Mouse (Mus musculus): Measurements from ENCODE around the gene Tmem198. TPM values are rescaled to one million over a fixed set of nuclear protein-coding genes. Genes with fewer than 3 reads are reported as not detected.

The Tmem198 gene
- polyA plus RNA-seq, 1 experiment from 2014 or later: not detected

DNA sequence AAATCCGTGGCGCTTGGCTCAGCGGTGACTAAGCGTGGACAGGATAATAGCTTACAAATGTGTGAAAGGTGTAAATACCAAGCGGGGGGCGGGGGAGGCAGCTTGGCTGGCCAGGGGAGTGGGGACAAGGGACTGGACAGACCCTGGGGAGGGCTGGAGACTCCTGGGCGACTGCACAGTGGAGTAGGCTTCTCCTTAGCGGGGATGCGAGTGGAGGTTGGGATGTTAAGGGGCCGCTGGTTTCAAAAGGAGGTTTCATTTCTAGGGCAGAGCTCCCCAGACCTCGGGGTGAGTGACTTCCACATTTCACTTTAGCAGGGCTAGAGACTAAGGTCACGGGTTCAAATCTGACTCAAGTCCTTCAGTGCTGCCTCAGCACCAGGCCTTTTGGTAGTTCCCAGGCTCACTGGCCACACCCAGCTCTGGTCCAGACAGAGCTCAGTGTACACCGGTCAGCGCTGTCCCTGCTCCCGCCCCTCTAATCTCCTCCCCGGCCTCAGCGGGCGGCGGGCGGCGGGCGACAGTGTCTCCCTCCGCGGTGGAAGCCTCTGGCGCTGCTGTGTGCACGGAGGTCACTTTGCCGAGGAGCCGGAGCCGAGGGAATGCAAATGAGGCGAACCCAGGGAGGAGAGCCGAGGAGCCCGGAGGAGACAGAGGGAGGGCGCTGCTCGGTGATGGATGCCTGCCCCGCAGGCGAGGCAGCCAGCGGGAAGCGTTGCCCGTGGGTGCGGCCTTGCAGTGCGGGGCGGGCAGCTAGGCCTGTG lies 21.1 kb upstream of the Tmem198 start:
- peaks cover 59% of the 10 kb centered on the region for H3K27me3 ChIP-seq (ENCODE audit: insufficient read depth, low read length)
- 3% methylated on average over 42 of the region's 42 CpGs for WGBS (ENCODE audit: insufficient replicate concordance)
- peak overlapping the region; percentile 59 for H3K4me2 ChIP-seq (ENCODE audit: low read depth, low read length)
- DNase-seq (no peak), ATAC-seq (peak; percentile 37)
- H3K4me3 ChIP-seq (ENCODE audit: low read depth, low read length): peak overlapping the region; percentile 22
- no peak overlapping the region for H3K27ac ChIP-seq (ENCODE audit: low read depth)
- no peaks in the 10 kb centered on the region for H3K36me3 ChIP-seq (replicated peaks; ENCODE audit: insufficient read depth, low read length)
- peaks cover 9% of the 10 kb centered on the region for H3K4me1 ChIP-seq (ENCODE audit: insufficient read depth)
- TF ChIP-seq CTCF (IDR thresholded peaks at IDR 0.05; ENCODE audit: low read depth) (no peak), EP300 (IDR thresholded peaks at IDR 0.05; ENCODE audit: low read depth) (no peak)
- H3K9ac ChIP-seq (replicated peaks): no peak overlapping the region; the same call in 1 of the 2 replicates
- H3K9me3 ChIP-seq (ENCODE audit: low read length): no peaks in the 10 kb centered on the region

DNA sequence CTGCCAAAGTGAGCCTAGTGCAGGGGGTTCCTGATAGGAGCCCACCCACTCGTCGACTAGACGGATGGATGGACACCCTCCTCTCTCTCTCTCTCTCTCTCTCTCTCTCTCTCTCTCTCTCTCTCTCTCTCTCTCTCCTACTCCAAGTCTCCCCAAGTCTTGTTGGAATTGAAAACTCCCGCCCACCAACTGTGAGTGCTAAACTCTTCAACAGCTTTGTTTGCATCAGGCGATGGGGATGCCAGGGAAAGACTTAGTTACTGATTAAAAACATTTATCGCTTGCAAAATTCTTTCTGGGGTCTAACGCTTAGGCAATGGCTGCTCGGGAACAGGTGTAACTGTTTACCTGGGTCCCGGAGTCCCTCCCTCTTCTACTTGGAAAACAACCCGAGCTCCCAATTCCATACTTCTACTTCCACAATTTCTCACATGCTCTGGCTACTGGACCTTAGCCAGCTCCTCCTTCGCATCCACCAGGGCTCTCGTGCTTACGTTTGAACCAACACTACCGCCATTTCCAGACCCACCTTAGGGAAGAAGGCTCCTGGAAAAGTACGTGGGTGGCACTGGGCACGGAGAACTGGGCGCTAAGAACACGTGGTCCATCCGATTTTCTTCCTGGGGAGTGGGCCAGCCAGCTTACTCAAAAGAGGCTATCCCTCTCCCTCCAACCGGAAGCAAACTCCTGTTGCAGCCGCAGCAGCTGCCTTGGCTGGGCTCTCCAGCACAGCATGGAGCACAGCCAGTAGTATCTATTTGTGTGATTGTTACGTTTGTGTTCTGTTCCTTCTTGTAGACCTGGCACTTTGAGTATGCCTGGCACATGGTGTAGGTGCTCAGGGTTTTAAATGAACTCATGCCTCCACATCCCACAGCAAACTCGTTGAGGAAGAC lies 20.3 kb upstream of the Tmem198 start:
- Histone ChIP-seq H3K4me2 (ENCODE audit: low read depth, low read length) (peak overlapping the region; percentile 59), H3K27me3 (ENCODE audit: insufficient read depth, low read length) (peaks cover 55% of the 10 kb centered on the region), H3K9me3 (ENCODE audit: low read length) (no peaks in the 10 kb centered on the region), H3K9ac (replicated peaks) (0 out of 2 replicates have a peak overlapping the region, but pooled peaks have one; percentile 0), H3K4me3 (ENCODE audit: low read depth, low read length) (peak overlapping the region; percentile 22), H3K36me3 (replicated peaks; ENCODE audit: insufficient read depth, low read length) (no peaks in the 10 kb centered on the region), H3K4me1 (ENCODE audit: insufficient read depth) (peaks cover 13% of the 10 kb centered on the region), H3K27ac (ENCODE audit: low read depth) (no peak overlapping the region)
- TF ChIP-seq EP300 (IDR thresholded peaks at IDR 0.05; ENCODE audit: low read depth) (no peak), CTCF (IDR thresholded peaks at IDR 0.05; ENCODE audit: low read depth) (no peak)
- ATAC-seq (peak; percentile 58), DNase-seq (no peak)
- WGBS (ENCODE audit: insufficient replicate concordance): 13% methylated on average over 23 of the region's 23 CpGs

DNA sequence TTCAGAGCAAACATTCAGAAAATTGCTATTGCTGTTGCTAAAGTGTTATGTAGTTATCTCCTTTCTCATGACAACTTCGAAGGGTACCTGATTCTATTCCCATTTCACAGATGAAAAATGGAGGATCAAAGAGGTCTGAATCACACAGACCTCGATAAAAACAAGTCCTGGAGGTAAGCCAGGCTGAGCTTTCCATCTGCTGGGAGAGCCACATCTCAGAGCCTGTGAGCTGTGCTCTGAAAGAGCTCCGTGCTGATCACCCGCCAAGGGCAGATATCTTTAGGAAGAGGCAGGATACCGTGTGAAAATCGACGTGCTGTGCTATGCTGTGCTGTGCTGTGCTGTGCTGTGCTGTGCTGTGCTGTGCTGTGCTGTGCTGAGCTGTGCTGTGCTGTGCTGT lies 19.0 kb upstream of the Tmem198 start:
- Histone ChIP-seq H3K36me3 (replicated peaks; ENCODE audit: insufficient read depth, low read length) (no peaks in the 10 kb centered on the region), H3K27me3 (ENCODE audit: insufficient read depth, low read length) (peaks cover 51% of the 10 kb centered on the region), H3K9ac (replicated peaks) (no peak overlapping the region), H3K27ac (ENCODE audit: low read depth) (no peak overlapping the region), H3K4me1 (ENCODE audit: insufficient read depth) (peaks cover 19% of the 10 kb centered on the region), H3K9me3 (ENCODE audit: low read length) (no peaks in the 10 kb centered on the region), H3K4me2 (ENCODE audit: low read depth, low read length) (no peak overlapping the region), H3K4me3 (ENCODE audit: low read depth, low read length) (no peak overlapping the region)
- no peak for TF ChIP-seq CTCF (IDR thresholded peaks at IDR 0.05; ENCODE audit: low read depth)
- no peak for TF ChIP-seq EP300 (IDR thresholded peaks at IDR 0.05; ENCODE audit: low read depth)
- ATAC-seq: no peak
- no peak for DNase-seq
- WGBS (ENCODE audit: insufficient replicate concordance): 49% methylated on average over 7 of the region's 7 CpGs

DNA sequence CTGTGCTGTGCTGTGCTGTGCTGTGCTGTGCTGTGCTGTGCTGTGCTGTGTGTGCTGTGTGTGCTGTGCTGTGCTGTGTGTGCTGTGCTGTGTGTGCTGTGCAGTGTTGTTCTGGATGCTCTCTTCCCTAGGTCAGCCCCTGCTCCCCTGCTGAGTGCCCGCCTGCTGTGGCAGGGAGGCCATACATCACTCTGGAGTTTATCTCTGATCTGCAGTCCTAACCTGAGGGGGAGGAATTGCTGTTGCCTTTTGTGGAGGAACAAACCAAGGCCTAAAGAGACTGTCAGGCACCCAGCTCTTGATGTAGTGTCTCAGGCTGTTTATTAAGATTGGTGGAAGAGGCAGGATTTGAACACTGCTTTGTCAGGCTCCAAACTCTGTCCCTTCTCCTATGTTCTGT lies 16.7 kb upstream of the Tmem198 start:
- H3K9ac ChIP-seq (replicated peaks): no peak overlapping the region
- H3K36me3 ChIP-seq (replicated peaks; ENCODE audit: insufficient read depth, low read length): no peaks in the 10 kb centered on the region
- H3K4me1 ChIP-seq (ENCODE audit: insufficient read depth): peaks cover 19% of the 10 kb centered on the region
- H3K4me3 ChIP-seq (ENCODE audit: low read depth, low read length): no peak overlapping the region
- 38% methylated on average over 1 of the region's 1 CpGs for WGBS (ENCODE audit: insufficient replicate concordance)
- TF ChIP-seq CTCF (IDR thresholded peaks at IDR 0.05; ENCODE audit: low read depth) (no peak), EP300 (IDR thresholded peaks at IDR 0.05; ENCODE audit: low read depth) (no peak)
- peaks cover 41% of the 10 kb centered on the region for H3K27me3 ChIP-seq (ENCODE audit: insufficient read depth, low read length)
- no peaks in the 10 kb centered on the region for H3K9me3 ChIP-seq (ENCODE audit: low read length)
- peak; percentile 28; the same call in 1 of the 2 replicates for ATAC-seq
- H3K27ac ChIP-seq (ENCODE audit: low read depth): no peak overlapping the region
- no peak for DNase-seq
- no peak overlapping the region for H3K4me2 ChIP-seq (ENCODE audit: low read depth, low read length)

DNA sequence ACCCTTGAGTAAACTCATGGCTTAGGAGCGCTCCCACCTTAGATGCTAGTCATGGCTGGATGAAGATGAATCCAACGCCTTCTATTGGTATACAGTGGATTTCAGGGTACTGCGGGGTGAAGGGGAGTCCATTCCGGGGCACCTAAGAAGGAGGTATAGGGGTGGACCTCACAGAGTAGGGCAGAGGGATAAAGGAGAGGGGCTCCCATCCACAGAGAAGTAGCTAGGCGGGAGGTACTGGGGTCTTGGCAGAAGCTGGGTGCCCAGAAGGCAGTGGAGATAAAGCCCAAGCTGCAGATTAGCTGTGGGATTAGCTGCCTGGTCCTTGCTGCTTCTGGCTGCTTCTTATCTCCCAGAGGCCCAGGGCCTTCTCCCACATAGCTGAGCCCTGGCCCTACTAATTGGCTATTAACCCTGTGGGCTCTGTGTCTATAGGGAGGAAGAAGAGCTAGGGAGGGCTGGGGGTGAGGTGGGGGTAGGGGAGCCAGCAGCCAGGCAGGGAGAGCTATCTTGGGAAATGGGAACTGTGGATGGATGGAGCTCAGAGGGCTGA lies 15.6 kb upstream of the Tmem198 start:
- no peak overlapping the region for H3K4me3 ChIP-seq (ENCODE audit: low read depth, low read length)
- WGBS (ENCODE audit: insufficient replicate concordance): 51% methylated on average over 5 of the region's 5 CpGs
- no peak; the same call in 1 of the 2 replicates for TF ChIP-seq EP300 (IDR thresholded peaks at IDR 0.05; ENCODE audit: low read depth)
- no peak for TF ChIP-seq CTCF (IDR thresholded peaks at IDR 0.05; ENCODE audit: low read depth)
- H3K27ac ChIP-seq (ENCODE audit: low read depth): no peak overlapping the region
- peaks cover 41% of the 10 kb centered on the region for H3K27me3 ChIP-seq (ENCODE audit: insufficient read depth, low read length)
- DNase-seq (no peak), ATAC-seq (peak; percentile 51)
- H3K9ac ChIP-seq (replicated peaks): peak overlapping the region; percentile 30; the same call in 1 of the 2 replicates
- H3K4me1 ChIP-seq (ENCODE audit: insufficient read depth): 0 out of 2 replicates have a peak, but pooled peaks cover 10% of the 10 kb centered on the region
- H3K36me3 ChIP-seq (replicated peaks; ENCODE audit: insufficient read depth, low read length): no peaks in the 10 kb centered on the region
- peak overlapping the region; percentile 3; the same call in 1 of the 2 replicates for H3K4me2 ChIP-seq (ENCODE audit: low read depth, low read length)
- H3K9me3 ChIP-seq (ENCODE audit: low read length): no peaks in the 10 kb centered on the region
